Mouse (Mus musculus) neural tube, embryonic 14.5 days (tissue): Measurements from ENCODE around the gene Fnbp1. TPM values are rescaled to one million over a fixed set of nuclear protein-coding genes. Genes with fewer than 3 reads are reported as not detected.

Experiments used
- ATAC-seq: fragments of 200-750 bp; cut with Nextera tagmentation; 2 replicates; pipeline ENCODE4 v1.8.0; 2017; ENCODE audit warnings: low read depth, mild to moderate bottlenecking, moderate TSS enrichment, moderate library complexity
- H3K27ac ChIP-seq: fragments of 300-500 bp; sonication (generic); 2 replicates; pipeline ENCODE4 v1.5.1; 2014; ENCODE audit warnings: low read depth, mild to moderate bottlenecking, control low read depth, low read length, moderate library complexity, mixed read lengths
- H3K27me3 ChIP-seq: fragments of 300-500 bp; sonication (generic); 2 replicates; pipeline ENCODE4 v1.6.1; 2014; ENCODE audit warnings: low read length; ENCODE audit not compliant: control insufficient read depth, insufficient read depth
- H3K36me3 ChIP-seq: fragments of 300-500 bp; sonication (generic); 2 replicates; pipeline ENCODE4 v1.6.1; 2014; ENCODE audit warnings: low read length, mixed read lengths; ENCODE audit not compliant: control insufficient read depth, insufficient read depth
- H3K4me1 ChIP-seq: fragments of 300-500 bp; sonication (generic); 2 replicates; pipeline ENCODE4 v1.6.1; 2014; ENCODE audit warnings: low read length; ENCODE audit not compliant: control insufficient read depth, insufficient read depth
- H3K4me2 ChIP-seq: fragments of 300-500 bp; sonication (generic); 2 replicates; pipeline ENCODE4 v1.6.1; 2014; ENCODE audit warnings: mild to moderate bottlenecking, low read depth, low read length, control low read depth
- H3K4me3 ChIP-seq: fragments of 300-500 bp; sonication (generic); 2 replicates; pipeline ENCODE4 v1.5.1; 2014; ENCODE audit warnings: low read depth, low read length, control low read depth, mixed read lengths
- H3K9ac ChIP-seq: fragments of 300-500 bp; sonication (generic); replicated peaks from 2 replicates; pipeline ENCODE4 v1.6.1; 2014; ENCODE audit warnings: low read depth, mild to moderate bottlenecking, control low read depth, low read length, mixed read lengths
- H3K9me3 ChIP-seq: fragments of 300-500 bp; sonication (generic); 2 replicates; pipeline ENCODE4 v1.6.1; 2016; ENCODE audit warnings: low read length; ENCODE audit not compliant: control insufficient read depth
- WGBS: fragments of 180-500 bp; shearing (Covaris S2); extraction: QIAGEN DNeasy Blood & Tissue Kit; methylation state at CpG from one replicate; pipeline ENCODE4 v1.1.7; 2014; 5-methylcytosine and 5-hydroxymethylcytosine counted together
- polyA plus RNA-seq: library from polyadenylated mRNA; unstranded; fragments of >200 nt; fragmentation: Nextera tagmentation; extraction: Ambion mirVana; gene quantifications from 2 replicates; pipeline ENCODE4 v1.2.1, GENCODE M21; 2014

Gene Fnbp1
- polyA plus RNA-seq, 1 experiment from 2014 or later, result 33.3 TPM

DNA sequence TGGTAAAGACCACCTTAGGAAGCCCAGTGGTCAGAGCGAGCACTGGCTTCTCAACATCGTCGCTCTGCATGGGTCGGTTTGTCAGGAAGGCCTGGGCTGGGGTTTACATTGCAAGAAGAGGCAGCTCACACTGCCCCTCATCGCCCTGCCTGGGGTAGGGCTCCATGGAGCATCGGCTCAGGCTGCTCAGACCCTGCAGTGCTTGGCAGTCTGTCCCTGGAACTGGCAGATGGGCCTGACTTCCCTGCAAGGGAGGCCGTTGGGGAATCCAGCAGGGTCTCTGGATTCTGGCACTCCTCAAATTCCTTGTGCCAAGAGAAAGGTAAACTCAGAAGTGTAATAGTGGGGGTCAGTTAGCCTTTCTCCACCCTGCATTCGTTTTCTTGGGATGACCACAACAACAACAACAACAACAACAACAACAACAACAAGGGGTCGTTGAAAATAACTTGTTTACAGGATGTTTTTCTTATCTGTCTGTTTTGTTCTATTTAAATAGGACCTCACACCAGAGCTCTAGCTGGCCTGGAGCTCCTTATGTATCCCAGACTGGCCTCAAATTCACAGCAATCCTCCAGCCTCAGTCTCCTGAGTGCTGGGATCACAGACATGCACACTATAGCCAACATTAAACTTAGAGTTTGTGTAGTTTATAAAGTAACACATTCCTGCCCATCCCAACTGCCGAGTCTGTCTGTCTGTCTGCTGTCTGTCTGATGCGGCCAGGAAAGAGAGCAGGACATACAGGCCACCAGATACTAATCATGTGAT is 75.6 kb downstream of the Fnbp1 start:
- H3K4me2 ChIP-seq, result no peak overlapping the region
- no peaks in the 10 kb centered on the region for H3K4me1 ChIP-seq
- H3K4me3 ChIP-seq, result no peak overlapping the region
- 85% methylated on average over 11 of the region's 11 CpGs for WGBS
- no peak overlapping the region for H3K27ac ChIP-seq
- no peak overlapping the region for H3K9ac ChIP-seq
- H3K27me3 ChIP-seq, result no peaks in the 10 kb centered on the region
- no peak for ATAC-seq
- H3K36me3 ChIP-seq, result no peaks in the 10 kb centered on the region
- H3K9me3 ChIP-seq, result no peaks in the 10 kb centered on the region

- ATAC-seq, result no peak
- no peaks in the 10 kb centered on the region for H3K27me3 ChIP-seq
- H3K36me3 ChIP-seq, result no peaks in the 10 kb centered on the region; the same call in 1 of the 2 replicates
- H3K9me3 ChIP-seq, result no peaks in the 10 kb centered on the region
- WGBS, result 93% methylated on average over 10 of the region's 10 CpGs
- no peak overlapping the region for H3K4me3 ChIP-seq
- H3K27ac ChIP-seq, result no peak overlapping the region
- no peak overlapping the region for H3K9ac ChIP-seq
- no peaks in the 10 kb centered on the region for H3K4me1 ChIP-seq
- H3K4me2 ChIP-seq, result no peak overlapping the region
Observed at GRCm38 (mm10) chr2:31061868-31062628, 79.8 kb downstream of the Fnbp1 start.

DNA sequence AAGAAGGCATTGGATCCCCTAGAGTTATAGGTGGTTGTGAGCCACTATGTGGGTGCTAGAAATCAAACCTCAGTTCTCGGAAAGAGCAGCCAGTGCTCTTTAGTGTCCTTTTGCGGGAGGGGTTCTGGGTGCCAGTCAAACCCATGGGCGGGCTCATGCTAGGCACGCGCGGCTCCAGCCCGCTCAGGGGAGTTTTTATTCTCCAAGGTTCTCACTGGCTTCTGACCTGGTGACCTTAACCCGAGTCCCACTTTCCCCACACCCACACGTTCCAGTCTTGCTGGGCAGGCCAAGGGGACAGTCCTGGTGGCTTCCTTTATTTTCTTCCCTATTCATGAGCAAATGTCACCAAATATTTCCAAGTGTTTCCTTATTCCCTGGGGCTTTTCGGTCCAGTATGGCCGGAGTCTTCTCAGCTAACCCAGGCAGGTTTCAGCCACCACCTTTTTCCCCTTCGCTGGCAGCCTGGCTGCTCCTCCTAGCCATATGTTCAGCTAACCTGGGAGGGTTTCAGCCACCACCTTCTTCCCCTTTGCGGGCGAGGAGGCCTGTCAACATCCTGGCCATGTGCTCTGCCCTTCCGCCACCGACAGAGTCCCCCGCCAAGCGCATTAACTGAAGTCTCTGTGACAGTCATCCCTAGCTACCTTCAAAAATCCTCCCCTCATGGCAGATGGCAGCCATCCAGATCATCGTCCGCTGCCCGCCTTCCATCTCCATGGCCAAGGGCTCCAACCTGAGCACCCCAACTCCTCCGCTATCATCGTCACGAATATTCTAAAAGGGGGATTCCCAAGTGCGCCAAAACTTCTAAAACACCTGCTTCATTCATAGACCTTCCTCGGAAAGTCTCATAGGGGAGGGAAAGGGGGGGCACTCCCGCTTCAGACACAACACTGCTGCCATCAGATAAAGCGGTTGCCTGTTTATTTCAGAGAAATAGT is 80.7 kb downstream of the Fnbp1 start:
- no peaks in the 10 kb centered on the region for H3K27me3 ChIP-seq
- H3K27ac ChIP-seq, result no peak overlapping the region
- H3K4me3 ChIP-seq, result no peak overlapping the region
- no peak overlapping the region for H3K4me2 ChIP-seq
- no peaks in the 10 kb centered on the region for H3K4me1 ChIP-seq
- H3K9me3 ChIP-seq, result no peaks in the 10 kb centered on the region
- 86% methylated on average over 28 of the region's 28 CpGs for WGBS
- ATAC-seq, result no peak
- peaks cover under 1% of the 10 kb centered on the region; the same call in 1 of the 2 replicates for H3K36me3 ChIP-seq
- no peak overlapping the region for H3K9ac ChIP-seq

- no peak overlapping the region for H3K27ac ChIP-seq
- no peaks in the 10 kb centered on the region for H3K9me3 ChIP-seq
- no peak for ATAC-seq
- no peaks in the 10 kb centered on the region for H3K4me1 ChIP-seq
- no peak overlapping the region for H3K4me2 ChIP-seq
- peaks cover 5% of the 10 kb centered on the region; the same call in 1 of the 2 replicates for H3K36me3 ChIP-seq
- no peak overlapping the region for H3K4me3 ChIP-seq
- 96% methylated on average over 1 of the region's 1 CpGs for WGBS
- no peak overlapping the region for H3K9ac ChIP-seq
- no peaks in the 10 kb centered on the region for H3K27me3 ChIP-seq
Observed at GRCm38 (mm10) chr2:31060271-31060670, 81.5 kb downstream of the Fnbp1 start.

DNA sequence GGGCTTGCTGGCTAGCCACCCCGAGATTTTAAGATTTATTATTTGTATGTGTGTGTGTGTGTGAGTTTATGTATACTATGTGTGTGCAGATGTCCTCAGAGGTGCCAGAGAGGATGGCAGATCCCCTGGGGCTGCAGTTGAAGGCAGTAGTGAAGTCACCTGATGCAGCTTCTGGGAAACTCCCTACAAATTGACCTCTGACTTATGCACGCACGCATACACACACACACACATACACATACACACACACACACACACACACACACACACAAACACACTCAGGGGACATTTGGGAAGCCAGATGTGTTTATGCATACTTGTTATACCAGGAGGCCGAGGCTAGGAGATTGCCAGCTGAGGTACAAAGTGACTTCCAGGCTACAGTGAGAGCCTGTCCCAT is 83.4 kb downstream of the Fnbp1 start:
- Histone ChIP-seq H3K9ac (no peak overlapping the region), H3K9me3 (no peaks in the 10 kb centered on the region), H3K4me2 (no peak overlapping the region), H3K4me1 (no peaks in the 10 kb centered on the region), H3K27ac (no peak overlapping the region), H3K36me3 (peaks cover 9% of the 10 kb centered on the region; the same call in 1 of the 2 replicates), H3K4me3 (no peak overlapping the region), H3K27me3 (no peaks in the 10 kb centered on the region)
- WGBS, result 83% methylated on average over 4 of the region's 4 CpGs
- no peak for ATAC-seq

- H3K9me3 ChIP-seq, result no peaks in the 10 kb centered on the region
- H3K27ac ChIP-seq, result no peak overlapping the region
- no peaks in the 10 kb centered on the region for H3K4me1 ChIP-seq
- ATAC-seq, result no peak
- H3K9ac ChIP-seq, result no peak overlapping the region
- H3K4me2 ChIP-seq, result no peak overlapping the region
- no peak overlapping the region for H3K4me3 ChIP-seq
- no peaks in the 10 kb centered on the region for H3K27me3 ChIP-seq
- peaks cover 9% of the 10 kb centered on the region; the same call in 1 of the 2 replicates for H3K36me3 ChIP-seq
- 43% methylated on average over 6 of the region's 6 CpGs for WGBS
Observed at GRCm38 (mm10) chr2:31057549-31058177, 84.1 kb downstream of the Fnbp1 start.

- WGBS, result 99% methylated on average over 3 of the region's 3 CpGs
- H3K9me3 ChIP-seq, result no peaks in the 10 kb centered on the region
- H3K27me3 ChIP-seq, result no peaks in the 10 kb centered on the region
- no peak overlapping the region for H3K9ac ChIP-seq
- no peak for ATAC-seq
- H3K4me1 ChIP-seq, result no peaks in the 10 kb centered on the region
- H3K4me3 ChIP-seq, result no peak overlapping the region
- H3K4me2 ChIP-seq, result no peak overlapping the region
- no peak overlapping the region for H3K27ac ChIP-seq
- H3K36me3 ChIP-seq, result peaks cover 9% of the 10 kb centered on the region; the same call in 1 of the 2 replicates
Observed at GRCm38 (mm10) chr2:31056070-31056469, 85.7 kb downstream of the Fnbp1 start.

GRCm38 (mm10) chr2:31053851-31054340 is 87.9 kb downstream of the Fnbp1 start:
- peaks cover 9% of the 10 kb centered on the region; the same call in 1 of the 2 replicates for H3K36me3 ChIP-seq
- ATAC-seq, result no peak
- no peak overlapping the region for H3K4me3 ChIP-seq
- no peak overlapping the region for H3K4me2 ChIP-seq
- no peaks in the 10 kb centered on the region for H3K9me3 ChIP-seq
- WGBS, result 95% methylated on average over 11 of the region's 11 CpGs
- H3K4me1 ChIP-seq, result no peaks in the 10 kb centered on the region
- H3K27me3 ChIP-seq, result no peaks in the 10 kb centered on the region
- H3K9ac ChIP-seq, result no peak overlapping the region
- H3K27ac ChIP-seq, result no peak overlapping the region
